Mouse (Mus musculus): ENCODE data around the gene Cxcl14. TPM values are rescaled to one million over a fixed set of nuclear protein-coding genes. Genes with fewer than 3 reads are reported as not detected.

Gene Cxcl14
- polyA plus RNA-seq, 1 experiment from 2014 or later: 26.3 TPM

DNA sequence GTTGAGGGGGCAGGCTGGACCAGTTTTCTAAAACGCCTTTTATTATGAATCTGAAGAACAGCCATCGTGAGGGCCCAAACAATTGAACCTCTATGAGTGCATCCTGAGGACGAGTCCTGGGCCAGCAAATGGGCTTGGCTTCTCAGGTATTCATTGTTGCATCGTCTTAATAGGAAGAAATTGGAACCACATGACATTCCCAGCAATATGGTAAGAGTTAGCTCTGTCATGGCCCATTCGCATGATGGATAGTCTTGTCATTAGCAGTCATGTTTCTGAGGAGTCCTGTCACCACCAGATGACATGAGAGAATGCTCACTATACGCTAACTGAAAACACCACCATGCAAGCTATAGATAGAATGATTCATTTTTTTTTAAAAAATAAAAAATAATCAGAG is 32.8 kb upstream of the Cxcl14 start:
- H3K36me3 ChIP-seq (replicated peaks): no peaks in the 10 kb centered on the region
- peaks cover 19% of the 10 kb centered on the region for H3K4me1 ChIP-seq
- ATAC-seq (ENCODE audit: low FRiP score): no peak
- H3K9me3 ChIP-seq: no peaks in the 10 kb centered on the region
- H3K9ac ChIP-seq: no peak overlapping the region
- no peak overlapping the region for H3K27ac ChIP-seq
- 87% methylated on average over 6 of the region's 6 CpGs for WGBS
- H3K4me2 ChIP-seq: no peak overlapping the region
- H3K27me3 ChIP-seq: peaks cover 12% of the 10 kb centered on the region; the same call in 1 of the 2 replicates
- no peak overlapping the region for H3K4me3 ChIP-seq (replicated peaks)

DNA sequence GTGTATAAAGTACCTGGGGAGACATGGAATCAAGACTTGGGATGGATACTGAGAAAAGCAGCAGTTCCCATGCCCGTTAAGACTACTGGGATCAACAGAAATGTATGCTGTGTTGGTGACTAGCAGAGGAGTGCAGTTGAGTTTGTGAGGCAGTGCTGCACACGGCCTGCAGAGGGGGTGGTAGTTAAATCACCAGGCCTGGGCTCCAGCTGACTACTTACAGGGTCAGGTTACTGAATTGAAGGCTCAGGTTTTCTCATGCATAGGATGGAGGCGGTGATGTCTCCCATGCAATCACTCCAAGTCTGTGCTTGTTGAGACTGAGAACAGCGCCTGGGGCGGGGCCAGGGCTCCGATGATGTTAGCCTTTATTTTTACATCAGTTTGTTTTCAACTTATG is 31.4 kb upstream of the Cxcl14 start:
- Histone ChIP-seq H3K9me3 (no peaks in the 10 kb centered on the region), H3K27me3 (peaks cover 12% of the 10 kb centered on the region; the same call in 1 of the 2 replicates), H3K4me1 (peaks cover 19% of the 10 kb centered on the region), H3K36me3 (replicated peaks) (no peaks in the 10 kb centered on the region), H3K27ac (no peak overlapping the region), H3K9ac (no peak overlapping the region), H3K4me3 (replicated peaks) (no peak overlapping the region), H3K4me2 (no peak overlapping the region)
- ATAC-seq (ENCODE audit: low FRiP score): no peak
- WGBS: 24% methylated on average over 6 of the region's 6 CpGs

DNA sequence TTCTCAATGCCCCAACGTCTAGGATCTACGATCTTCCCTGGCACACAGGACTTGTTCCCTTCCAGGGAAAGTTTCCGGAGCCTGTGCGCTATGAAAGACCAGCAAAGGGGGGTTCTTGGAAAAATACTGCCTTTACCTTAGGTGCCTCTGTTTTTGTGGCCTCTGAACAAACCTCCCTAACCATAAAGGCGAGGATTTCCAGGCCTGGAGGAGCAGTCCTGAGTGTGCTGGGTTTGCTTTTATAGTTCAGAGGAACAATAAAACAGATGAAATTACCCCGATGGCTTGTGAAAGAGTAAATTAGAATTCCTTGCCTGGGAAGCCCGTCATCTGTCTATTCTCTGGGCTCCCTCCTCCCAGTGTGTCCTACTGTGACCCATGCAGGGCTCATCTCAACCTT is 25.3 kb upstream of the Cxcl14 start:
- no peak overlapping the region for H3K9ac ChIP-seq
- WGBS: 76% methylated on average over 7 of the region's 7 CpGs
- no peaks in the 10 kb centered on the region for H3K9me3 ChIP-seq
- no peaks in the 10 kb centered on the region for H3K36me3 ChIP-seq (replicated peaks)
- no peaks in the 10 kb centered on the region for H3K27me3 ChIP-seq
- H3K4me2 ChIP-seq: no peak overlapping the region
- H3K27ac ChIP-seq: no peak overlapping the region
- H3K4me3 ChIP-seq (replicated peaks): no peak overlapping the region
- H3K4me1 ChIP-seq: no peaks in the 10 kb centered on the region
- ATAC-seq (ENCODE audit: low FRiP score): no peak

DNA sequence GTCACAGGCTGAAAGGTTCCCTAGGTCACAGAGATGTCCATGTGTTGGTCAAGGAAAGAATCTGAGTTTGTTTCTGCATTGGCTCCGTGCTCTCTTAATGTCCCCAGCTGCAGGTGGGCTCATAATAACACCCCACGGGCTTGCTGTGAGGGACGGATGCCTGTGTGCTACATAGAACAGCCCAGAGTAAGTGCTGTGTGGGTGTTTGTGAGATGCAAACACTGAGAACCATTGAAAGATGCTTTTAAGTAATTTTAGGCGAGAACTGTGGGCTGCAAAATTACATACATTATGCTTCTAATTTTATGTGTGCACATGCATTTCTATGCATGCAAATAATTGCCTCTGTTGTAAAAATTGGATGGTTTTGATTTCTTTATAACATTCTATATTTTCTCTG is 20.6 kb upstream of the Cxcl14 start:
- Histone ChIP-seq H3K4me3 (replicated peaks) (no peak overlapping the region), H3K9ac (no peak overlapping the region), H3K27me3 (no peaks in the 10 kb centered on the region), H3K4me2 (no peak overlapping the region), H3K27ac (no peak overlapping the region), H3K36me3 (replicated peaks) (no peaks in the 10 kb centered on the region), H3K4me1 (peaks cover 10% of the 10 kb centered on the region), H3K9me3 (no peaks in the 10 kb centered on the region)
- WGBS: 72% methylated on average over 4 of the region's 4 CpGs
- ATAC-seq (ENCODE audit: low FRiP score): no peak

DNA sequence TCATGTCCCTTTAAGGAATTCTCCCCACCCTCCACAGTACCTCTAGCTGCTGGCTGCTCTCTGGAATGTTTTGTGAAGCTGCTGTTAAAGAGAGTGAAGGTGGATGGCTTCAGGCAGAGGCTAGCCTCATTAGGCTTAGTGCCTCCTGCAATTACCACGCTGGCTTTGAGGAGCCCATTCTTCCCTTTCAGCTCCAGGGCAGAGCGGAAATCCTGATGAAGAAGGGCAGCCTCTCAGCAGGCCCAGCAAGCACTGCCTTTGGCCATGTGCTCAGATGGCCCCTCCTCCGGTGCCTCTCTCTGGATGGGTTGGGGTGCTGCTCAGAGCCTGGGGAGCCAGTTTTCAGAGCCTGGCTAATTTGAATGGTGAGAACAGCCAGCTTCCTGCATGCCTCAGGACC is 18.9 kb upstream of the Cxcl14 start:
- Histone ChIP-seq H3K27ac (no peak overlapping the region), H3K27me3 (no peaks in the 10 kb centered on the region), H3K9me3 (0 out of 2 replicates have a peak, but pooled peaks cover 6% of the 10 kb centered on the region), H3K4me1 (peaks cover 10% of the 10 kb centered on the region), H3K9ac (no peak overlapping the region), H3K36me3 (replicated peaks) (no peaks in the 10 kb centered on the region), H3K4me2 (no peak overlapping the region), H3K4me3 (replicated peaks) (no peak overlapping the region)
- ATAC-seq (ENCODE audit: low FRiP score): peak; percentile 44; the same call in 1 of the 2 replicates
- WGBS: 10% methylated on average over 3 of the region's 3 CpGs

DNA sequence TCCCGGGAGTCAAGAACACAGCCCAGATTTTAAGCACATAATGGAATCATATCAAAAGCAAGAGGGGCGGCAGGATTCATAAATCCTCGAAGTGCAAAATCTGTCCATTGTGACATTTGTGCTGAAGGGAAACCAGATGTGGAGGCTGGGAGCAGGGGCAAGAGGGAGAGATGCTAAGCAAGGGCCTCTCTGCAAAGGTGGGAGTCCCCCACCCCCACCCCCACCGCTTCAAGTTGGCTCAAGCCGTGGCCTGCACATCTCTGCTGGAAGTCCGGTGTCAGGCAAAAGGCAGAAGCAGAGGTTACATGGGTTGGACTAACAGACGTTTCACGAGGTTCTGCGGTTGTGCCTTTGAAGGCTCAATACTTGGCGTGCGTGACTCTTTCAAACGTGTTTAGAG is 8.7 kb upstream of the Cxcl14 start:
- no peaks in the 10 kb centered on the region for H3K36me3 ChIP-seq (replicated peaks)
- H3K4me2 ChIP-seq: no peak overlapping the region
- no peak overlapping the region for H3K4me3 ChIP-seq (replicated peaks)
- no peaks in the 10 kb centered on the region for H3K9me3 ChIP-seq
- H3K9ac ChIP-seq: no peak overlapping the region
- H3K27me3 ChIP-seq: 0 out of 2 replicates have a peak, but pooled peaks cover 8% of the 10 kb centered on the region
- H3K27ac ChIP-seq: no peak overlapping the region
- peaks cover 3% of the 10 kb centered on the region; the same call in 1 of the 2 replicates for H3K4me1 ChIP-seq
- 73% methylated on average over 12 of the region's 12 CpGs for WGBS
- ATAC-seq (ENCODE audit: low FRiP score): no peak

DNA sequence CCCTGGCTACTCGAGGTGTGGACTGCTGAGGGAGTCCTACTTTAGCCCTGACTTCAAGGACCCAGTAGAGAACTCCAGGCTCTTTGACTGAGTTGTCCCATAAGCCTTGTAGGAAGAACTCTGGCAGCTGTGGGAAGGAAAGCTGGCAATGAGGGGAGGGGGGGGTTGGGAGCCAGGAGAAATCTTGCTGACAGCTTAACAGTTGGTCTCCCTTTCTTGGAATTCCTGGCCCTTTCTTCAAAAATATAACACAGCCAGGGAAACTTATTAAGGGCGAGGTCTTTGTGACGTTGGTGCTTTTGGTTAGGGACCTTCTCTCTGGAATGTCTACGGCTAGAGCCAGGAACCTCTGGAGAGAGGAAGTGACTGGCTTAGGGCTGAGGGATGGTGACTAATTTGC is 8.1 kb upstream of the Cxcl14 start:
- ATAC-seq (ENCODE audit: low FRiP score): no peak
- Histone ChIP-seq H3K36me3 (replicated peaks) (no peaks in the 10 kb centered on the region), H3K27me3 (peaks cover 8% of the 10 kb centered on the region; the same call in 1 of the 2 replicates), H3K4me2 (no peak overlapping the region), H3K4me1 (peaks cover 3% of the 10 kb centered on the region; the same call in 1 of the 2 replicates), H3K9ac (no peak overlapping the region), H3K4me3 (replicated peaks) (no peak overlapping the region), H3K27ac (no peak overlapping the region), H3K9me3 (no peaks in the 10 kb centered on the region)
- WGBS: 70% methylated on average over 4 of the region's 4 CpGs

DNA sequence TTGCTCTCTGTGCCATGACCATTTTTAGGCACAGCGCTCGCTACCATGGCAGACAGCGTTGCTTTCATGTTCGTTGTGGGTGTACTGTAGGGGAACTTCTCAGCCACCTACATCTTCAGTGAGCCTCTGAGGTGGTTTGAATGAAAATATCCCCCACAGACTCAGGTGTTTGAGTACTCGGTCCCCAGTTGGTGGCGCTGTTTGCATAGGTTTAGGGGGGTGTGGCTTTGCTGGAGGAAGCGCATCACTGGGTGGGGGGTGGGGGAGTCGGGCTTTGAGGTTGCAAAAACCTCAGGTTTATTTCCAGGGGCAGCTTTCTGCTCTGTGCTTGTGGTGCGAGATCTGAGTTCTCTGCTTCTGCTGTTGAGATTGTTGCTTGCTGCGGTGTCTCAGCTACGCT is 3.0 kb upstream of the Cxcl14 start:
- Histone ChIP-seq H3K4me1 (peaks cover 22% of the 10 kb centered on the region), H3K27ac (no peak overlapping the region), H3K4me3 (replicated peaks) (no peak overlapping the region), H3K36me3 (replicated peaks) (no peaks in the 10 kb centered on the region), H3K9ac (no peak overlapping the region), H3K4me2 (no peak overlapping the region), H3K9me3 (no peaks in the 10 kb centered on the region), H3K27me3 (peaks cover 59% of the 10 kb centered on the region)
- WGBS: 94% methylated on average over 11 of the region's 11 CpGs
- no peak for ATAC-seq (ENCODE audit: low FRiP score)

DNA sequence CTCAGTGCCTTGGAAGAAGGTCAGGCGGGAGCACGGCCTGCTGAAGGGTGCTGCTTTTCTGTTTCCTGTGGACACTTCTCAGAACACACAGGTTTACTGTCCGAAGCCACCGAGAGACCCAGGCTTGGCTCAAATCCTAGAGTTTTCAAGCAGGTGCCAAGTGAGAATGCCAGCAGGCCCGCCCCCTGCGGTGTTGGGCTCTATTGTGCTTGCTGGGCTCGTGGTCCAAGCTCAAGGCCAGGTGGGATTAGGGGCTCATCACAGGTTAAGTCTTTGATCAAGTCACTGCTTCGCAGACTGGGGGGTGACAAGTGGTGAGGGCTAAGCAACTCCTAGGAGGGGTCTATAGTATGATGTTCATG is 289 bp upstream of the Cxcl14 start:
- H3K36me3 ChIP-seq (replicated peaks): no peaks in the 10 kb centered on the region

DNA sequence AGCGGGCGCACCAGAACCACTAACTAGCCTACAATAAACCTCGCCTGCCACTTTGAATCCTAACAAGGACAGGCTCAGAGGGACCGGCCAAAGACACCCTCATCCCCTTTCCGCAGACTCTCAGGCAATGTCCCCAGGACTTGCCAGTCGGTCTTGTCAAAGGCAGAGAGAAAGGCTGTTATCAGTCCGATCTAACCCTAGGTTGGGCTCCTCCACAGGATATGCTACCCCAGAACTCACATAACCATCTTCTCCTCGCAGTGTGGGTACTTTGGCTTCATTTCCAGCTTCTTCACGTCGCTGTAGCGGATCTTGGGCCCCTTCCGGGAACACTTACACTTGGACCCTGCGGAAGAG is 787 bp downstream of the Cxcl14 start:
- Histone ChIP-seq H3K36me3 (replicated peaks) (no peaks in the 10 kb centered on the region), H3K9ac (peak overlapping the region; percentile 54), H3K4me2 (peak overlapping the region; percentile 93), H3K27me3 (peaks cover 86% of the 10 kb centered on the region), H3K9me3 (no peaks in the 10 kb centered on the region), H3K4me1 (peaks cover 22% of the 10 kb centered on the region), H3K4me3 (replicated peaks) (peak overlapping the region; percentile 54), H3K27ac (no peak overlapping the region)
- no peak for ATAC-seq (ENCODE audit: low FRiP score)
- 3% methylated on average over 13 of the region's 13 CpGs for WGBS

More for the DNA sequence above, 289 bp upstream of the Cxcl14 start:
- ATAC-seq (ENCODE audit: low FRiP score): no peak
- Histone ChIP-seq H3K27ac (no peak overlapping the region), H3K27me3 (peaks cover 81% of the 10 kb centered on the region), H3K4me3 (replicated peaks) (peak overlapping the region; percentile 54), H3K4me2 (peak overlapping the region; percentile 93), H3K9ac (peak overlapping the region; percentile 54), H3K4me1 (peaks cover 22% of the 10 kb centered on the region), H3K9me3 (no peaks in the 10 kb centered on the region)
- 5% methylated on average over 8 of the region's 8 CpGs for WGBS

DNA sequence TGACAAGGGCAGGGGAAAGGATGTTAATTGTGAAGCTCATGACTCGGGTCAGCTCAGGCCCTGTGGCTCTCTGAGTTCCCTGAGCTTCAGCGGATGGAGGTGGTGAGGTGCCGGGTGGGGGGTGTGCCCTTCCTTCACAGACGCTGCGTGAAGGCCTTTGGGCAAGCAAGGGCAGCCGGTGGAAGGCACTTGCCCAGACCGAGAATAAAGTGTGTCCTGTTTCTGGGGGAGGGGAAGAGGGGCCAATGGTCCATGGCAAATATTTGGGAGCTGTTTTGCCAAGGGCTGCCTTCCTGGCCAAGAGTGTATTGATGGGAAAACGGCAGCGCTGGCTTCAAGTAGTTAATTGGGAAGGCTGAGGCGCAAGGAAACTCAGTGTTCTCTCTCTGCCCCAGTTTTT is 1.4 kb downstream of the Cxcl14 start:
- Histone ChIP-seq H3K4me1 (peaks cover 22% of the 10 kb centered on the region), H3K4me3 (replicated peaks) (peak overlapping the region; percentile 54; the same call in 1 of the 2 replicates), H3K9ac (0 out of 2 replicates have a peak overlapping the region, but pooled peaks have one; percentile 54), H3K9me3 (0 out of 2 replicates have a peak, but pooled peaks cover 3% of the 10 kb centered on the region), H3K4me2 (peak overlapping the region; percentile 93), H3K36me3 (replicated peaks) (no peaks in the 10 kb centered on the region), H3K27ac (no peak overlapping the region), H3K27me3 (peaks cover 89% of the 10 kb centered on the region)
- 3% methylated on average over 10 of the region's 10 CpGs for WGBS
- no peak for ATAC-seq (ENCODE audit: low FRiP score)

DNA sequence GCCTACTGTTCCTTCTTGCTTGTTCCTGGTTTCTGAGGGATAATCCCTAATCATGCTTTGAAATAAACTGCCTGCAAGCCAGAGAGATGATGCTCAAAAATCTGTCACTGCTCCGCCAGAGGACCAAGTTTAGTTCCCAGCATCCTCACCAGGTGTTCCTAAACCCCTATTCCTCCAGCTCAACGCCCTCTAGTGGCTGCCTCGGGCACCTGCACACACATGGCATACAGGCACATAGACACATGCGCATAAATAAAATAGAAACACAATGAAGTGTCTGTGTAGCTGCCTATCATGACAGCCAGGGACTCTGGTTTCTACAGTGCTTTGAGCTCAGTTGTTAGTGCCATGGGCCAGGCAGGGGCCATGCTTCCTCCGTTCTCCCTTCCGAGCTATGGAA is 6.4 kb downstream of the Cxcl14 start:
- H3K4me1 ChIP-seq: peaks cover 13% of the 10 kb centered on the region
- no peak overlapping the region for H3K27ac ChIP-seq
- peaks cover 51% of the 10 kb centered on the region for H3K27me3 ChIP-seq
- ATAC-seq (ENCODE audit: low FRiP score): no peak
- no peak overlapping the region for H3K9ac ChIP-seq
- no peaks in the 10 kb centered on the region for H3K36me3 ChIP-seq (replicated peaks)
- 0 out of 2 replicates have a peak, but pooled peaks cover 3% of the 10 kb centered on the region for H3K9me3 ChIP-seq
- 85% methylated on average over 6 of the region's 6 CpGs for WGBS
- no peak overlapping the region for H3K4me3 ChIP-seq (replicated peaks)
- H3K4me2 ChIP-seq: no peak overlapping the region

DNA sequence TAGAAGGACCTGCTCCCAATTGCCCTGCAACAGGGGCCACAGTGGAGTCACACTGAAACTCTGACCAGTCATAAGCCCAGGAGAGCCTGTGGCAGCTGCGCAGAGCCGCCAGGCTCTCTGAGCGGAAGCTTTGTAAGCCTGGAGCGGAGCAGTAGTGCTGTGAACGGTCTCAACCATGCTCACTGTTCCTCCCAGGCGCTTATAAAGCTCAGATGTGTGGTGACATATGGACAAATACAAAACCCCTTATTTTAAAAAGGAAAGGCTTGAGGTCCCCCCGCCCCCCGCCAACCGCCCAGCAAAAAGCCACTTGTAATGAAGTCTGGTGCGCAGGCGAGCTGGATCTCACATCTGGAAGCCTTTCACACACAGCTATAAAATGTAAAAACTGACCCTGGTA is 7.1 kb downstream of the Cxcl14 start:
- H3K27me3 ChIP-seq: peaks cover 44% of the 10 kb centered on the region
- H3K4me2 ChIP-seq: no peak overlapping the region
- H3K27ac ChIP-seq: no peak overlapping the region
- no peak for ATAC-seq (ENCODE audit: low FRiP score)
- no peak overlapping the region for H3K9ac ChIP-seq
- no peaks in the 10 kb centered on the region for H3K36me3 ChIP-seq (replicated peaks)
- WGBS: 59% methylated on average over 11 of the region's 11 CpGs
- H3K9me3 ChIP-seq: 0 out of 2 replicates have a peak, but pooled peaks cover 3% of the 10 kb centered on the region
- no peak overlapping the region for H3K4me3 ChIP-seq (replicated peaks)
- peaks cover 10% of the 10 kb centered on the region for H3K4me1 ChIP-seq
